Mouse (Mus musculus) ES-Bruce4 (cell line): ENCODE measurements around the gene Cobll1.

Source experiments
- CTCF ChIP-seq: IDR thresholded peaks from one replicate; pipeline ENCODE4 v1.8.1; 2011; ENCODE audit warnings: low read depth, low read length
- EP300 ChIP-seq: IDR thresholded peaks from 2 replicates; pipeline ENCODE4 v1.6.1; 2011; ENCODE audit warnings: low read depth, low read length; ENCODE audit not compliant: insufficient read depth
- POLR2A ChIP-seq: IDR thresholded peaks from one replicate; pipeline ENCODE4 v1.8.1; 2011; ENCODE audit warnings: low read length; ENCODE audit not compliant: insufficient read depth

GRCm38 (mm10) chr2:65217677-65218076, 21.5 kb downstream of the Cobll1 start:
- no peak for TF ChIP-seq CTCF
- TF ChIP-seq POLR2A: no peak
- no peak for TF ChIP-seq EP300
